Mouse (Mus musculus) MEL-GATA-1-ER (cell line): Measurements from ENCODE around the gene Olfr313.

Source experiments
- DNase-seq: peaks from one replicate; pipeline ENCODE4 v3.0.0-alpha.2; 2012; ENCODE audit warnings: low read depth; ENCODE audit errors: extremely low read depth

The Olfr313 gene

GRCm38 (mm10) chr11:58847636-58848035 lies 32.8 kb downstream of the Olfr313 start:
- DNase-seq, result no peak

GRCm38 (mm10) chr11:58849731-58850130 lies 34.9 kb downstream of the Olfr313 start:
- DNase-seq, result no peak

GRCm38 (mm10) chr11:58860744-58861143 lies 45.9 kb downstream of the Olfr313 start:
- no peak for DNase-seq

GRCm38 (mm10) chr11:58867039-58867953 lies 52.5 kb downstream of the Olfr313 start, which contains the start of gene 2810021J22Rik:
TSS of gene 2810021J22Rik (plus strand) at chr11:58867216.
- peak; percentile 64 for DNase-seq

- DNase-seq, result no peak
Measured at GRCm38 (mm10) chr11:58867954-58868330, 53.1 kb downstream of the Olfr313 start.
